Mouse (Mus musculus) heart, postnatal 25 days (tissue): ENCODE measurements around the gene Mrm3. TPM values are rescaled to one million over a fixed set of nuclear protein-coding genes. Genes with fewer than 3 reads are reported as not detected.
A peak's percentile ranks its signal among the peaks of the same experiment; 100 is the strongest.

Experiments
- DNase-seq: peaks from one replicate; pipeline ENCODE4 v3.0.0; 2022; ENCODE audit warnings: low spot score
- intact Hi-C: fragments of 180-260 bp; cut with DNase I; formaldehyde crosslinking; loops from one replicate; pipeline ENCODE4 v1.15.1; 2025
- total RNA-seq, 2 experiments: library from RNA; stranded (reverse); gene quantifications; 2 replicates each; pipeline ENCODE4 v1.2.3; 2021

Gene Mrm3
- total RNA-seq, 2 experiments from 2014 or later: 23.1 to 25.0 TPM

DNA sequence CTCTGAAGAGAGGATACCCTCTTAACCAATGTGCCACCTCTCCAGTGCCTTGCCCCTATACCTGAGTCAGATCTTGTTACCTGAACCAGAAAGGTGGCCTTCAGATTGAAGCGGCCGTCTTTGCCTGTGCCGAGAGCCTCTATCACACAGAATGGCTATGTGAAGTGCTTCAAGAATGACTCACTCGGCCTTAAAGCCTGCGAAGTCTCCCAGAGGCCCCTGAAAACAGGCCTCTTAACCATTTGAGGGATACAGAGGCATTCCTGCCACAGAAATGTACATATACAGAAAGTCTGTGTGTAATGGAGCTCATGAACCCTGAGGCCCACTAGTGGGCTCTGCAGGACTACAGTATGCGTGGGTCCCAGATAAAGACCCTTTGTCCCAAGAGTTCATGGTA lies 40.3 kb downstream of the Mrm3 start:
- DNase-seq: no peak
- intact Hi-C loops: no loop called here

DNA sequence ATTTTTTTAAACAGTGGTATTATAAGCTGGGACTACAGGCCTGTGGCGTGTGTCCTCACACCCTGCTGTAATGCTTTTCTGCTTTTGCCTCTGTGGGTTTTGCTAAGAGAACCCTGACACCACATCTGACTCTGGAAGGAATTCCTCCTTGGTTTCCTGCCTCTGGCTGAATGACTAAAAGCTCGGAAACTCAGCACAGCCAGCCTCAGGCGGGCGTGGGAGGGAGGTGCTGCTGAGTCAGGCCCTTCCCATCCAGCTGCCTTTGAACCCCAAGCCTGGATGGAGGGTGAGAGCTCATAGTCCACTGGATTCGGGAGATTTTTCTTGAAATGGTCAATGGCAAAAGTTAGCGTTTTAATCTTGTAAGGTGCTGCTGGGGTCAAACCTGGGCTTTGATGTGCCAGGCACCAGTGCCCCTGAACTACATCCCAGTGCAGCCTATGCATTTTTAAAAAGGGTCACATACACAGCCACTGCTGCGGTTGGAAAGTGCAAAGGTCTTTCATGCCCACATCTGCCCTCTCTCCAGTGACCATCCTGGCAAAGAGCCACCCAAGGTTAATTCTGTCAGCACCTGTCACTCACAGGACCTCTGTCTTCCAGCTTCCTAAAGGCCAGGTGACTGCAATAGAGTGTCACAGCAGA lies 42.0 kb downstream of the Mrm3 start:
- intact Hi-C loops: loop anchor here (5.0 kb wide), 1 partner anchor 37 kb away; no protein-coding TSS in a partner anchor
- no peak for DNase-seq

DNA sequence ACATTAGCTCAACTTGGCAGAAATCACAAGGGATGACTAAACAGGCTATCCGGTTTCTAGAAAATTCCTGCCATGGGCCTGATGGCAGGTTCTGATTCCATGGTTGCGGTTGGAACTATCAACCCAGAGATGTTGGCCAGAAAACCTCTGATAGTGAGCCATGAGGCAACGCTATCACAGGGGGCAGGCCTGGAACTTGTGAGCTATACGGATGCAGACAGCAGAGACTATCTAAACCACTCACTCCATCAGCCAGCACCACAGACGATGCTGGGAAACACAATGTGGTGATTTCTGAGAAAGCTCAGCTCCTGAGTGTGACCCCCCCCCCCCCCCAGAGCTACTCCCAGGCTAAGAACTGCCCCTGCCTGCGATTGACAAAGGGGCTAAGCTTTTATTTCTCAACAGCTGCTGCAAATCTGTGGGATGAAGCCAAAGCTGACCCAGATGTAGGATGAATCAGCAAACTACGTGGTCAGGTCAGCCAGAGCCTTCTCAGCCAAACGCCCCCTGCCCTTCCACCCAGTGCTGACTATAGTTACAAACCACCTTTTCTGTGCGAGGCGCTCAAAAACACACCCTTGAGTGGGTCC lies 43.1 kb downstream of the Mrm3 start:
- intact Hi-C loops: loop anchor here (5.0 kb wide), 1 partner anchor 36 kb away; no protein-coding TSS in a partner anchor
- DNase-seq: no peak

DNA sequence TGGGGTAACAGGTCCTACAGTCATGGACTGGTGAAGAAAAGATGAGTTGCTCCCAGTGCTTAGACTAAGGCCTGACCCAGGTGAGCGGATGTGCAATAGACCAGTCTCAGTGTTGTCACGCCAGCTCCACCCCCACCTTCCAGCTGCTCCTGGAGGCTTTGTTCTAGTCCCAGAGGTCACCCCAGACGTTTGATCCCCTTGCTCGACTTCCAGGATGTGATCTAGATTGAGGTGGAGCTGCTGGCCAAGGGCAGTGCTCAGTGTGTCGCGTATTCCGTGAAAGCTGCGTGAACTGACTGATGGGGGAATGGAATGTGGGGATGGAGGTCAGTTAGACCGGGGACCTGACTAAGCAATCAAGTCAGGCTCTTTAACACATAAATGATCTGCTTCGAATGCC lies 43.8 kb downstream of the Mrm3 start:
- intact Hi-C loops: loop anchor here (5.0 kb wide), 1 partner anchor 35 kb away; no protein-coding TSS in a partner anchor
- no peak for DNase-seq

DNA sequence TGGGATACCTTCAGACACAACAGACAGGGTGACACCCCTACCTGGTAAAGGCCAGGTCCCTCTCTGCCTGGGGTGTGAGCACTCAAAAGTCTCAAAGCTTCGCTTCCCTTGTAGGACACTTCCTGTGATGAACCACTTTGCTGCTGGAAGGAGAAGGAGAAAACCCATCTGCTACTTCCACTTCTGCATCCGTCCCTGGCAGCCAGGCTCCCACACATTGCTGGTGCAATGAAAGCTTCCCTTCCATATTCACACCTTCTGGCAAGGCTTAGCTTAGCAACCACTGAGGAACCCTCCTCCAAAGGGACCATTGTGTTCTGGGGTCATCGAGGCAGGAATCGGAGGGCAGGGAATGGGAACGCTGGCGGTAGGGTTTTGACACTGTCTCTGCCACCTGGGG lies 45.1 kb downstream of the Mrm3 start:
- intact Hi-C loops: loop anchor here (5.0 kb wide), 1 partner anchor 34 kb away; no protein-coding TSS in a partner anchor
- no peak for DNase-seq

DNA sequence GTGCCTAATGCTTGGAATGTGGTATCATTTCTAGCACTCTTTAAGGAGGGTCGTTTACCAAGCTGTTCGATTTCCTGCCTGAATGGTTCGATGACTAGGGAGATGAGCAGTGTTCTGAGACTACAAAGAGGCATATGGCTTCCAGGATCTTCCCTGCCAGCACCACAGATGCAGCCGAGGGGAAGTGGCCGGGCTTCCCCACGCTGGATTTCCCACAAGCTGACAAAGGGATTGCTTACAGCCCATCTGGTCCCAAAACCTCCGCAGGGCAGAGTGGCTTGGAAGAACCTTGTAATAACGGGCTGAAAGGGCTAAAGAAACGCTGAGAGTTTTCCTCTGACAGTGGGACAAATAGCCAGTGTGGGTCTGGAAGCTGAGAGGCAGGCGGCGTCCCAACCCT lies 46.9 kb downstream of the Mrm3 start:
- DNase-seq: no peak
- intact Hi-C loops: no loop called here

DNA sequence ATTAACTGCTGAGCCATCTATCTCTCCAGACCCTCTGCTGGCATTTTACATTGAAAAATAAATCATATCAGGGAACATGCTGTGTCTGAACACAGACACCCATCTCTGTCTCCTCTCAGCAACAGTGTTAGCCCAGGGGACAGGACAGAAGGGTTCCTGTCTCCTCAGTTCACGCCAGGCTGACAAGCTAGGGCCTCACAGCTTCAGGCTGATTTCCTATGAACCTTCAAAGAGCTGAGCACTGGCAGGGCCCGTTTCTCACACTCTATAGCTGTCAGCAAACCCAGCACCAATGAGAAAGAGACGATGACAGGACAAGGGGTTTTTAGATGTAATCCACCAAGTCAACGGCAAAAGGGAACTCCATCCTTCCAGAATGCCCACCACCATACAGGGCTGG lies 48.4 kb downstream of the Mrm3 start:
- intact Hi-C loops: no loop called here
- no peak for DNase-seq

DNA sequence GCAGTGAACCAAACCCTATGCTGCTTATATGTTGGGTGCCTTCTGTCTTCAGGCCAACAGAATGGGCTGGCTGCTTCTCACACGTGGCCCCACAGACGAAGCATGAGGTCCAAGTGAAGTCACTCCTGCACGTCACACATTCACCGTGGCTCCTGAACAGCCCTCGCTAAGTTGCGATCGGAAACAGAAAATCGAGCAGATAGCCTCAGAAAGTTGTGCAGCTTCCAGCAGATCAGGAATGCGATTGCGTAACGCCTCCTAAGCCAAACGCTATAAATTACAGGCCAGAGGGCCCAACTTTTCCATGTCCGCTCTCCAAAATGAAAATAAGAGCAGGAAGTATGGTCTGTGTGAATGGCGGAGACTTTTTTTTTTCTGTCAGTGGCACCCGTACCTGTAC lies 48.9 kb downstream of the Mrm3 start:
- intact Hi-C loops: no loop called here
- DNase-seq: peak; percentile 48

DNA sequence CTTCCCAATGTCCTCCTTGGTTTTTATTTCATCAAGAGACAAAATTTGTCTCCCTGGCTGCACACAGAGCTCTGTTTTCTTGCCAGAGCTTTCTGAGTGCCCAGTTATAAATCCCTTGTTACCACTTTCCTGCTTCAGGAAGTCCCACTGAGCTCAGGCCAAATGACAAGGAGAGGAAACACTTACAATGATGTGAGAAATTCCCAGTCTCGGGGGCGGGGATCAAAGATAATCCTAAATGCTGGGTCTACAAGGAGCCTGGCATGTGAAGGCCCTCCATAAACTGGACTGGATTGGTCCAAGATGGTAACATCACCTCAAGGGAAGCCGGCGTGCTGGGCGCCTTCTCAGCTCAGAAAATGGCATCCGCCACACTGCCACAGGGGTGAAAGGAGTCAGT lies 49.3 kb downstream of the Mrm3 start:
- intact Hi-C loops: no loop called here
- DNase-seq: peak; percentile 32

DNA sequence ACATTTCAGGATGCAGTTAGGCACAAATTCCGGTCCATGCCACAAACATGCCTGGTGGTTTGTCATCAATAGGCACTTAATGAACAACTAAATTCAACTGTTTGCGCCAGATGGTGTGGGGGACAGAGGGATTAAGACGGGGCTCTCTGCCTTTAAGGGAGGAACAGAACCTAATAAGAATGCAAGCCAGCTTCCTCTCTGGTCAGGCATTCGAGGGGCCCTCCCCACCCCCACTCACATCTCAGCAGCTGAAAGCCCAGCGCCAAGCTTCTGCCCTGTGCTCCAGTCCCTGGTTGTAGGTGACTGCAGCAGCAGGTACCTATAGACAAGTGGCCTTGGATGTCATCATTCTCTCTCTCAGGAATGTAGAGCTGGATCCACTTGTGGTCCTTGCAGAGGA lies 50.6 kb downstream of the Mrm3 start:
- no peak for DNase-seq
- intact Hi-C loops: no loop called here

DNA sequence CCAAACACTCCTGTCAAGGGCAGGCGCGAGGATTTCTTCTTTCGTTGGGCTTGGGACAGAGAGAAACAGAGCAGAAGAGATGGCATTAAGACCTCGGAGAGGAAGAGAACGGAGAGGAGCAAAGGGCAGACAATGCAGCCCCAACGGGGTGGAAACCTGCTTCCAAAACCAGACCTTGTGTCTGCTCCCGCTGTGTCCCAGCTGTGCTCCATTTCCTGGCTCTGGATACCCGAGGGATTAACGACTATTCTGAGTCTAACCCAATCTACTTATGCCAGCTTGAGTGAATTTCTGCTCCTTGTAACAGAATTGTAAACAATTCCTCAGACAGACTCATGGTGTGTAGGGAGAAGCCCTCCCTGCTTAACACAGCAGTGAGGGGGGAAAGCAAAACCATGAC lies 51.3 kb downstream of the Mrm3 start:
- DNase-seq: no peak
- intact Hi-C loops: no loop called here

DNA sequence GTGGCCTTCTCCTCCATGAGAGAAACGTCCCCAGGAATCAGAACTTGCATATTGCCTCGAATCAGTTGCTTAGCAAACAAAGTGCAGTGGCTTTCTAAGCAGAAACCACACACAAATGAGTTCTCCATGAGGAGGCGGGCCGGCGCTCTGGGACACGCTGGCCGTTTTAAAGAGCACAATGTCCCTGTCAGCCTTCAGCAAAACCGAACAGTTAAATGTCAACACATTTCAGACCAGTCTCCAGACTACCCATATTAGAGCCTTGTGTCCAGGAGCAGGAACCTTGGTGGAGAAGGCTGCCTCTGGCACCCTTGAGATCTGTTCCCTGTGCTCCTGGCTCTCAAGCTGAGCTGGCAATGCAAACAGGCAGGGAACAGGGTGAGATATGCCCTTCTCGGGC lies 53.7 kb downstream of the Mrm3 start:
- intact Hi-C loops: no loop called here
- DNase-seq: no peak

DNA sequence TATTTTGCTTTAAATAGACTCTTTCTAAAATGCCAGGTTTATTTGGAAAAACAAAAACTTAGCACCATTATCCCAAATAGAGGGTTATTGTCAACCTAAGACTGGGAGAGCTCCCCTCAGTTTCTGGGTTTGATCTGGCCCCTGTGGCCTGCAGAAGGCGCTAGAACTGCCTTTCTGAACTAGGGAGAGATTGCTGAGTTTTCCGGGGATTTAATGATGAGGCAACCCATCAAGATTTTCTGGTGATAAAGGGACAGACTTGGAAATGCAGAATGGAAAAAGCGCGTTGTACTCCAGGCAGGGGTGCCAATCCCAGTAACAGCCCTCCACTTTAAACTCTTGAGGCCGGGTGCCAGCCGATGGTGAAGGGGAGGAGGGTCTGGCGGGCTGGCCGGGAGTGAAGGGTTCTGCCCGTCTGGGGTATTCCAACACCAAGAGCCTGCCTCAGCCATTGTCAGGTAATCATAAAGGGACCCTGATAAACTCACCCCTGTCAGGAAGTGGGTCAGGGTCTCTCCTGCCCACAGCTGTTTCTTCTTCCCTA lies 55.0 kb downstream of the Mrm3 start:
- intact Hi-C loops: no loop called here

More for the DNA sequence above, 55.0 kb downstream of the Mrm3 start:
- DNase-seq: no peak

Other genes starting within 250 kb of the Mrm3 start
- gene 1700016K19Rik, start 243.8 kb upstream of the Mrm3 start, total RNA-seq: not detected
- gene Rflnb, start 215.9 kb upstream of the Mrm3 start, total RNA-seq: 10 to 100 TPM; 42.5 to 51.7 TPM
- gene Vps53, start 64.1 kb upstream of the Mrm3 start, total RNA-seq: 10 to 100 TPM; 26.1 to 30.3 TPM
- 1 to 10 TPM; 4.1 TPM for gene Fam57a, start 64.0 kb upstream of the Mrm3 start, total RNA-seq
- not detected for gene Dbil5, start 26.1 kb upstream of the Mrm3 start, total RNA-seq
- gene Gemin4, start 26.1 kb upstream of the Mrm3 start, total RNA-seq: 1 to 10 TPM; 1.4 to 3.2 TPM
- 10 to 100 TPM; 34.8 to 41.1 TPM for gene Glod4, start within 50 bp of the Mrm3 start, total RNA-seq
- 10 to 100 TPM; 11.6 to 14.8 TPM for gene Nxn, start 155.4 kb downstream of the Mrm3 start, total RNA-seq
- gene Timm22, start 163.2 kb downstream of the Mrm3 start, total RNA-seq: 10 to 100 TPM; 51.1 to 57.1 TPM